In genomic region chr12:8856051-8856543, GRCm38 (mm10) we compare ENCODE assay signal across 15 mouse cellular contexts.
DNase-seq lines count a peak whose midpoint lies in the region.
"Had no signal": no experiment of that assay in that cellular context is flagged by ENCODE, and none has a peak within 500 bp of the region (broad histone marks: within the 10 kb centered on the region; RNA-seq: fewer than 3 reads in every experiment).

No protein-coding gene starts in this region.

- no peak overlapping the region for H3K4me3 ChIP-seq in heart, embryonic 10.5 days
- peak overlapping the region; percentile 29 for H3K4me3 ChIP-seq in limb, embryonic 10.5 days

- no peak for DNase-seq in heart, embryonic 10.5 days (ENCODE audit: low spot score)
- no peak for DNase-seq in heart, postnatal 14 days
- peak; percentile 70 for DNase-seq in 3T3-L1 (ENCODE audit: low read depth, low spot score)
- DNase-seq in embryo, embryonic 9.5 days (ENCODE audit: extremely low spot score), result peak; percentile 54
- peak; percentile 87 for DNase-seq in limb, embryonic 10.5 days (ENCODE audit: low spot score)
- DNase-seq in right cerebral cortex, postnatal 10 days (ENCODE audit: low spot score in 2 of 2), result no peak
- no peak for DNase-seq in right cerebral cortex, adult 18-20 months
- DNase-seq in lung, adult 18-20 months, result no peak
- DNase-seq: adrenal gland, adult 8-10 months; cerebellum, adult 2 months; heart, postnatal 10 days; kidney, adult 2 months; lung, postnatal 10 days; right cerebral cortex, postnatal 25 days had no signal

- 14% methylated on average over 1 of the region's 1 CpGs for WGBS in heart, embryonic 10.5 days
- 5% methylated on average over 1 of the region's 1 CpGs for WGBS in limb, embryonic 10.5 days

- no peaks in the 10 kb centered on the region for H3K9me3 ChIP-seq in heart, embryonic 10.5 days
- H3K9me3 ChIP-seq in limb, embryonic 10.5 days (replicated peaks), result no peaks in the 10 kb centered on the region

- H3K27ac ChIP-seq in heart, embryonic 10.5 days, result peak overlapping the region; percentile 72
- peak overlapping the region; percentile 93 for H3K27ac ChIP-seq in limb, embryonic 10.5 days
- H3K27ac ChIP-seq: liver, embryonic 14.5 days had no signal

- intact Hi-C loops in heart, postnatal 14 days (cut with DNase I), result loop anchor here (5.0 kb wide), 1 partner anchor 84 kb away; the partner anchor contains the start of gene Sdc1

- H3K4me1 ChIP-seq in heart, embryonic 10.5 days, result peaks cover 54% of the 10 kb centered on the region
- peaks cover 96% of the 10 kb centered on the region for H3K4me1 ChIP-seq in limb, embryonic 10.5 days

- H3K27me3 ChIP-seq in heart, embryonic 10.5 days (ENCODE audit: insufficient read depth, poor library complexity, severe bottlenecking), result peaks cover 5% of the 10 kb centered on the region; the same call in 1 of the 2 replicates
- no peaks in the 10 kb centered on the region for H3K27me3 ChIP-seq in limb, embryonic 10.5 days (ENCODE audit: low read depth, poor library complexity, severe bottlenecking)

- no peaks in the 10 kb centered on the region for H3K36me3 ChIP-seq in heart, embryonic 10.5 days
- H3K36me3 ChIP-seq in limb, embryonic 10.5 days, result no peaks in the 10 kb centered on the region

Comparison
In these comparisons a context has a peak if more than half of its experiments do, and no peak if none do; other contexts are left out.
1. DNase-seq: peak in 3T3-L1 (single experiment), embryo, embryonic 9.5 days (single experiment) and limb, embryonic 10.5 days (single experiment); none in heart, embryonic 10.5 days (single experiment), heart, postnatal 14 days (0 of 2), right cerebral cortex, postnatal 10 days (0 of 2), right cerebral cortex, adult 18-20 months (single experiment) and lung, adult 18-20 months (0 of 2).